Mouse (Mus musculus) R1 (cell line): Measurements from ENCODE around the gene Plpp6.

Source experiments
- DNase-seq: peaks from one replicate; pipeline ENCODE4 v3.0.0-alpha.2; 2018; ENCODE audit warnings: low read depth, low spot score

Plpp6 gene

GRCm38 (mm10) chr19:28963842-28964551 lies at the start of gene Plpp6:
Gene Plpp6 (plus strand): TSS chr19:28963953.
- peak; percentile 84 for DNase-seq

DNA sequence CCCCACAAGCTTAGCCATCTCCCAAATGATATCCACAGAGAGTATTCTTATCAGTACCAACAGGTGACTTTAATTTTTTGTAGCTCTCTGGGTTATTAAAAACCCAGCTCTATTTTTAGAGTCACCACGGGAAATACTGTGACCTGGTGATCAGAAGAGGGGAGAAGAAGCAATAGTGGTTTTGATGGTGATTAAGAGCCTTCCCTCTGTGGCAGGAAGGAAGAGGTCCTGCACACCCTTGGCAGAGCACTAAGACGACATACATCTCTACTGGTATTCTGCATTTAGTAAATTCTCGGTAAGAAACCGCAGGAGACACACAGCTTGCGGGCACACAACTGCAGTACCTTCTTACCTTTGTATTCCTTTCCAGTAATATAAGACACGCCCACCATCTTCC lies 49.2 kb upstream of the Plpp6 start:
- DNase-seq: no peak

GRCm38 (mm10) chr19:28915602-28916250 lies 48.0 kb upstream of the Plpp6 start:
- peak; percentile 33 for DNase-seq

- DNase-seq: peak; percentile 13
These were observed 47.3 kb upstream of the Plpp6 start for GRCm38 (mm10) chr19:28916492-28916891.

DNA sequence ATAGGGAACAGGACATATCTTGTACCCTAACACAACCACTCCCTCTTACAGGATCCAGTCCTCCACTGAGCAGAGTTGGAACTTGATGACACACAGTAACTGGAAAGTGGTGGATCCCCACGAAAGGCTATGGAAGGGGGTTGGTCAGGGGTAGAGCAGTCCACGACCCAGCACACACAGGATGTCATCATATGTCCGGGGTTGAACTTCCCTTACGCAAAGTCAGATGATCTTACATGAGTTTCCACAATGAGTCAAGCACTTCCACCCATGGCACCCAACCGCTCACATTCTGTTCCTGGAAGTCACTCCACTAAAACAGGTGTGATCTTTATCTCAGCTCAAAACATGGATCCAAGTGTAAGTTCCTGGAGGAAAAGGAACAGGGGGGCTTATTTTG lies 45.9 kb upstream of the Plpp6 start:
- DNase-seq: no peak

DNA sequence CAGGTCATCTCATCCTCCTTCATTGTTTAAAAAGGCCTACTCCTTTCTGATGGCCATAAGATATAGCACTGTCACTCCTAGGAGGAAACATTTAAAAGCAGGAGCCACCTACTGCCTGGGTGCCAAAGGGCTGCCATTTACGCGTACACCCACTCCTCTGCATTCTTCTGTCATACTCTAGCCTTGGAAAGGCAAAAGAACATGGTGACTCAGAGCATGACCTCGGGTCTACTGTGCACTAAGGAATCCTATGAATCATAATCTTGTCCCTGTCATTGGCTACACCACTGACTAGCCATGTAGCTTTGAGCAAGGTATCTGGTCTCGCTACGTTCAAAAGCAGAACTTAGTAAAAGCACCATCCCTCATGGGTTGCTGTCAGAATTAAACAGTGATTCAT lies 37.4 kb upstream of the Plpp6 start:
- no peak for DNase-seq

DNA sequence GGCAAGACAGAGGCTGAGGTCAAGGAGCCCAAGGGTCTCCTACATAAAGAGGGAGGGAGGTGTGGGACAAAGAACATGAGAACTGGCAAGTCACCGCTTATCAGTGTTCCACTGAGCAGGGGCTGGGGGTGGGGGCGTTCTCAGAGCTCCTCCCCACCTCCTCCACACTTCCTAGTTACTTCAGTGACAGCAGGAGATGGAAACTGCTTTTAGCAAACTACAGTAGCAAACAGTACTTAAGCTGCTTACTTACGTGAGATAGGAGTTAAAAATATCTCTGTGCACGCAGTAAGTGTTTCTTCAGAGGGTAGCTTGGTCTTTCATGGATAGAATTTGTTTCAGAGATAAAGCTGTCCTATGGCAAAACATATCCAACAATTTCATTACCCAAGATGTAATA lies 36.4 kb upstream of the Plpp6 start:
- DNase-seq: no peak

GRCm38 (mm10) chr19:28929034-28929433 lies 34.7 kb upstream of the Plpp6 start:
- DNase-seq: no peak

DNA sequence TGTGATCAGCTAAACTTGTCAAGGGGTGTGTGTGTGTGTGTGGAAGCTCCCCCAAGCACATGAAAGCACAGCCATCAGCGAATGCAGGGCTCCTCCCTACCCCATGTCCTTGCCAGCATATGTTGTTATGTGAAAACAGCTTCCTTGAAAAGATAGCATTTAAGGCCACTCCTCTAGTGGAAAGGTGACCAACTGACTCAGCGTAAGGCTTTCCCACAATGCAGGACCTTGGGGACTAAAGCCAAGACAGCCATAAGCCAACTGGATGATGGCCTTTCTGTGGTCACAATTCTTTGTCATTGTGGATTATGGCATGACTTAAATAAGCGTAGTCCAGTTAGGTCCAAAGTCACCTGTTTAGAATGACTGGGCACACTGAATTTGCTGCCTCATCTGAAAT lies 28.9 kb upstream of the Plpp6 start:
- no peak for DNase-seq

DNA sequence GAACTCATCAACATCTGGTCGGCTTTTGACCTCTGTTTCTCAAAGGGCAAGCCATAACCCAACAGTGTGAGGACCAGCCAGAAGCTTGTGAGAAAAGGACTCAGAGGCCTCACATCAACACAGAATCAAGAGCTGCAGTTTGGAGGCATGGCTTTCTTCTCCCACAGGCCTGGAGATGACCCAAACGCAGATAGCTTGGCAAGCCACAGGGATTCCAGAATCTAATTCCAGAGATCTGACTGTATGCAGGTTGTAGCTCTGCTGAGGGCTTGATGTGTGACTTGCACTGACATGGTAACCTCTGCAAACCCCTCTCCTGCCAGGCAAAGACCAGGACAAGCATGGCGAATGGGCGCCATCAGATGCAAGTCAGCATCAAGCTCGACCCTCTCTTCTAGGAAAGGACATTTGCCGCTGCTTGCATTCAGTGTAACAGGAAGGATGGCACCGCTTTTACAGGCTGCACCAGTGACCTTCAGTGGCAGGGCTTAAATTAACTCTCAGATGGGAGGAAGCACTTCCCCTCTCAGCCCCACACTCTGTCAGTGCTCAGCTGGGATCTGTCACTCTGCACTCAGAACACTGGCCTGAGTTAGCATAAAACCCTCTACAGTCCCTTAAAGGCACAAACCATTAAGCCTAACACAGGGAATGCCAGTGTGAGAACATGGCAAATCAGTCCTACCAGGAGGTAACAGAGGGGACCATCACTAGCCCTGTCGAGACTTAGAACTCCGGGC lies 23.4 kb upstream of the Plpp6 start:
- no peak for DNase-seq

- DNase-seq: no peak
These were observed 22.5 kb upstream of the Plpp6 start for GRCm38 (mm10) chr19:28941271-28941670.

DNA sequence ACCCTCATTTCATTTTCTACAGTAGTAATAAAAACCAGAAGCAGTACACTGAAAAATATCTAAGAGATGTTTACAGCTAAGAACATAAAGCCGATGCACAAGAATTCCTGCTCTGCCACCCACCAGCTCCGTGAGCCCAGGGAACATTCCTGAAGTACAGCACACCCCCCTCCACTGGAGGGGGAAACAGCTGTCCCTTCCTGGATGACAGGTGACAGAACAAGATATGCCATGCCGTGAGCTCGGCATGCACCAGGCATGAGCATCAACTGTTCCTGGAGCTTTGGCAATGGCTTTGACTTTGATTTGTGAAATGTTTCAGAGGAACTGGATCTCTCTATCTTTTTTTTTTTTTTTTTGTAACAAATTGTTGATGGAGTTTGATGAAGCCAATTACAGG lies 17.0 kb upstream of the Plpp6 start:
- DNase-seq: no peak

DNA sequence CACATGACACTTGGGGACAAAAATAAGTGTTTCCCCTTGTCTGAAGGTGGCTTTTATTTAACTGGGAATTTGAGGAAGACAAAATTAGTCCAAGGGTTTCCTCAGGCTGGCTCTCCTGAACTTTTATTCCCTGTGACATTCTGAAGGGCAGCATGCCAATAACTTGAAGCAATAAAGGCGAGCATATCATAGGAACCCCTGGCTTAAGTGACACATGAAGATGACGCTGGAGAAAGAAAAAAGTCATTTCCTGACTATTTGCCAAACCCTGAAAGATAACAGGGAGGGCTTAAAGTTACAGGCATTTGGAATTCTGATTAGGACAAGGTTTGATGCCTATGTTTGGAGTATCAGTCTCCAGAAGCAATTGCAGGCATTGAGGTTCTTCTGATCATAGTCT lies 16.4 kb upstream of the Plpp6 start:
- DNase-seq: no peak

DNA sequence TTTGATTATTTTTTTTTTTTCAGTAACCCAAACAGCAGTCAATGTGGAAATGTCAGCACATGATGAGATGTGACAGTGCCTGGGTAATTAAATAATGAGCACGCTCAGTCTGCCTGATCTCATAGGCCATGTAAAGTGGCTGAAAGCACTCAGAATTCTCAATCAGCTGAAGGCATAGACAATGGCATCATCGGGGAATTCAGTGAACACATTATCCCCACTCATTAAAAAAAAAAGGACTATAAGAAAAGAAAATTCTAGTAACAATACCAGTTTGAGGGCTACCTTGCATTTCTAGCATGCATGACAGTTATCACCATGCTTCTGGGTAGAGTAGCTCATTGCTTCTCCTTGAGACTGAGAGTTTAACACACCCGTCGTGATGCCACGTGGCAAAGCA lies 12.5 kb upstream of the Plpp6 start:
- DNase-seq: no peak

GRCm38 (mm10) chr19:28963113-28963512 lies 640 bp upstream of the Plpp6 start:
- DNase-seq: peak; percentile 6

- DNase-seq: no peak
These were observed 276 bp upstream of the Plpp6 start for GRCm38 (mm10) chr19:28963513-28963841.

GRCm38 (mm10) chr19:28964552-28964903 lies 775 bp downstream of the Plpp6 start:
- no peak for DNase-seq

DNA sequence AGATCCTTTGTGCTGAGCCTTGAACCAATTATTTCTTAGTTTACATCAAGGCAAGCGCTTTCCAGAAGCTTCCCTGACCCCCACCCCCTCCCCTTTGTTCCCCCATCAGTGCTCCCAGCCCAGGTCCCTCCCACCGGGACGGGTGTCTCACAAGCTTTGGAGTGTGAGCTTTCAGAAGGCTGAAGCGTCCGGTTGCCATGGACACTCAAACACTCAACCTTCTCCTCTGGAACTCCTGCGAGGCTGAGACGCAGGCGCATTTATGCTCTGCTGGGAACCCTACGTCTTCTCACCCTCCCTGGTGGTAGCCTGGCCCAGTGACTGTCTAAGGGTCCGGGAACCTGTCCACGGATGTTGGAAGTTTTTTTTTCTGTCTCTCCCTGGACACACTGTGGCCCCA lies 3.9 kb downstream of the Plpp6 start, which contains the start of gene 4430402I18Rik:
TSS of gene 4430402I18Rik (minus strand) at position 149 of the 400 bp plus-strand sequence.
- DNase-seq: peak; percentile 92

- DNase-seq: no peak
These were observed 4.4 kb downstream of the Plpp6 start for GRCm38 (mm10) chr19:28968178-28968577.

DNA sequence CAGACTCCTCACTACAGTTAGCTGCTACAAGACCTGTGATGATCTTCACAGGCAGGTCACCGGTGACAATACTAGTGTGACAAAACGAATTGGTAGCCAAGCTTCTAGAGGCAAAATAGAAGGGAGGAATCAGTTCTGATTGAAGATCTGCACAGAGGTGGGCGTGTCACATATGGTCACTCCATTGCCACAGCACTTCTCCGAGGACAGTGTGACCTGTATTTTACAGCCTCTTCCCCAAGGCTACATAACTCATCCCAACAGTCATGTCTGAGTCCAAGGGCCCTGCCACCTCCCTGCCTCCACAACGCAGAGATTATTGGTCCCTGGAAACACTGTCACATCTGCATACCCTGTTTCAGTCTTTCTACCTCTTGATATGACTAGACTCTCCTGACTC lies 5.5 kb downstream of the Plpp6 start:
- DNase-seq: no peak

- DNase-seq: no peak
These were observed 6.5 kb downstream of the Plpp6 start for GRCm38 (mm10) chr19:28970251-28970650.

DNA sequence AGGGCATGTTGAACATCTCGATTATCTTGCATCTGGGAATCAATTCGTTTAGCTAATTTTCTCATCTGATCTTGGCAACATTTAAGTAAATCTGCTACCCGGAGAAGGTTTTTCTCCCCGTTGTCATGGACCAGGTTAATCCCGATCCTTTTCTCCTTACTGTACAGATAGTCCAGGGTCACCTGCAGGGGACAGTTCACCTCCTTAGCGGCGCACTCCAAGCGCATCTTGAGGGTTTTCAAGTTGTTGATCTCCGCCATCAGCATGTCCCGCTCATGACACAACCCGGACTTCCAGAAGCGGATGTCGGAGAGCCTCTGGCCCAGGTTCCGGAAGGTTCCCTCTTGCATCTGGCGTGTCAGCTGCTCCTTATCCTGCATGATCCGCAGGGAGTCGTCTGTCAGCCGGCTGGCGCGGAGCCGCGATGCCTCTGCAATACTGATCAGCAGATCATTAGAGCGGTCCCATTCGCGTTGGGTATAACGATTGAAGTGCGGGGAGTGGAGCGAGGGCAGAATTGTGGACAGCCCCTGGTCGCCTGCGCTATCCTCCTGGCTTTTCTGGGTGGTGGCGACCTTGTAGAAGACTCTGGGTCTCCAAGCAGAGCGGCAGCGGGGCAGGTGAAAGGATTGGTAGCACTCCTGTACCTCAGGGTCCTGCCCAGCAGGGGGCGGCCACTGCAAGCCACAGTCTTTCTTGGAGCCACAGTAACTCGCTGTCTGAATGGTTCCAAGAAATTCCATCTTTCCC lies 11.3 kb downstream of the Plpp6 start:
- peak; percentile 89 for DNase-seq
